Mouse (Mus musculus): ENCODE data around the gene Crx.

The Crx gene

GRCm38 (mm10) chr7:15859657-15860056 is 20.1 kb downstream of the Crx start:
- DNase-seq (ENCODE audit: low read depth, low spot score), result no peak

- no peak for DNase-seq (ENCODE audit: low read depth, low spot score)
Measured at GRCm38 (mm10) chr7:15839578-15839977, 40.2 kb downstream of the Crx start, which contains the start of gene Obox6. TSS of gene Obox6 (minus strand) at chr7:15839678.

Measured in retina, adult 2 months (tissue).